In the genomic region with DNA sequence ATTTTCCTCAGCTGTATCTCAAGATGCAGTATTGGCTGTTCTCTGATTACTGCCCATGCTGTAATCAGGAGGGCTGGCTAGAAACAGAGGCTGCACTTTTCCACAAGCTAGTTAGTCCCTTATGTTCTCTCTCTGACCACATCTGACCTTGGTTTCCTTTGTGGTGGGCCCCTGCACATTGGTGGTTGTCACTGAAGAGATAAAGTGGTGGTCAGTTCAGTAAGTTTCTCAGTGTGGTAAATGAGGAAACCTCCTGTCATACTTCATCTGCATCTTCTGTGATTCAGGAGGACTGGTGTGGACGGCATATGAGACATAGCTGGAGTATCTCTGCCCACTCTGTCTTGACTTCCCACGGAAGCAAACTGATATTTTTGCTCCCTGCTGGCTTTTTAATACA, we compare ENCODE assay signal across 14 mouse cellular contexts.
"Had no signal": no experiment of that assay in that cellular context is flagged by ENCODE, and none has a peak within 500 bp of the region (broad histone marks: within the 10 kb centered on the region; RNA-seq: fewer than 3 reads in every experiment).

No protein-coding gene starts in this region.

- H3K36me3 ChIP-seq: limb, embryonic 12.5 days; midbrain, embryonic 15.5 days had no signal

- H3K27me3 ChIP-seq: limb, embryonic 12.5 days; midbrain, embryonic 15.5 days had no signal

- DNase-seq: kidney, adult 11 months; kidney, postnatal 10 days; kidney, postnatal 4 days; liver; lung, adult 18-20 months; right cerebral cortex, adult 18-20 months; right cerebral cortex, postnatal 25 days; thymus, postnatal 36 days had no signal

- ATAC-seq: midbrain, embryonic 15.5 days had no signal

- H3K4me2 ChIP-seq: limb, embryonic 12.5 days; midbrain, embryonic 11.5 days; midbrain, embryonic 15.5 days had no signal

- H3K9ac ChIP-seq: limb, embryonic 12.5 days; liver, embryonic 14.5 days; midbrain, embryonic 15.5 days had no signal

- H3K4me1 ChIP-seq: limb, embryonic 12.5 days; midbrain, embryonic 15.5 days had no signal

- H3K27ac ChIP-seq: left cerebral cortex, adult 2 months; limb, embryonic 12.5 days; liver, embryonic 14.5 days; midbrain, embryonic 15.5 days had no signal

- H3K9me3 ChIP-seq: limb, embryonic 12.5 days; midbrain, embryonic 15.5 days had no signal

- H3K4me3 ChIP-seq: left cerebral cortex, adult 2 months; limb, embryonic 12.5 days; megakaryocyte, embryonic 14.5 days; midbrain, embryonic 15.5 days had no signal
